Mouse (Mus musculus): ENCODE measurements around the gene Dclk2.

DNA sequence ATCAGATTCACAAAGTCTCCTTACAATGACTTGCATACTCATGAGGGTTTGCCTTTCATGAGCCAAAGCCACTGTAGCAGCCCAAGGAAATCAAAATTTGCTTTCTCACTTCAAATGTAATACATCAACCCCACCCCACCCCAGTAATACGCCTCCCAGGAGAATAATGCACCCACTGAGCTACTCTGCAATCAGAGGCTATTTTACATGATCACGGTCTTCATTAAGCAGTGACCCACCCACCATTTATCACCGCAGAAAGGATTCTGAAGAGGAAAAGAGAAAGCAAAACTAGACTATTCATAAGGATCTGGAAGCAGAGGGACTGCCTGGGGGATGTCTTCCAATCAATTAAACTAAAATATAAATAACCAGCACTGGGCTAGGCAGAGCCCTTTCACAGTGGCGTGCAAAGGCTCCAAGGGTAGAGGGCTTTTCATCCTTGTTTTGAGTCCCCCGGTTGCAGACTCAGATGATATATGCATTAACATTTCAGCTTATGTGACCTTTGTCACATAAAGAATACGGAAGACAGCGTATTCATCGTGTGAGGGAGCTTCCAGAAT lies 62.7 kb downstream of the Dclk2 start:
- TF ChIP-seq POLR2A (IDR thresholded peaks at IDR 0.05; ENCODE audit: insufficient read depth, low read length), result no peak
- no peak for TF ChIP-seq CTCF (IDR thresholded peaks at IDR 0.05; ENCODE audit: low read depth, low read length)
